Mouse (Mus musculus): ENCODE data around the gene Heatr6. TPM values are rescaled to one million over a fixed set of nuclear protein-coding genes. Genes with fewer than 3 reads are reported as not detected.

The Heatr6 gene
- polyA plus RNA-seq, 1 experiment from 2014 or later = 14.4 TPM

GRCm38 (mm10) chr11:83818591-83819127 lies 65.2 kb downstream of the Heatr6 start:
- no peak for DNase-seq (ENCODE audit: low spot score)
- H3K27me3 ChIP-seq (ENCODE audit: insufficient read depth, low read length) = no peaks in the 10 kb centered on the region
- ATAC-seq (replicated peaks; ENCODE audit: low FRiP score, low read depth) = no peak
- no peak overlapping the region for H3K4me3 ChIP-seq (replicated peaks; ENCODE audit: low read depth, low read length)
- TF ChIP-seq CTCF (IDR thresholded peaks at IDR 0.05; ENCODE audit: low read depth) = peak; percentile 47
- 0 out of 2 replicates have a peak overlapping the region, but pooled peaks have one; percentile 18 for H3K9ac ChIP-seq (ENCODE audit: low read depth, low read length)
- H3K9me3 ChIP-seq (replicated peaks; ENCODE audit: low read length) = no peaks in the 10 kb centered on the region
- peaks cover 13% of the 10 kb centered on the region; the same call in 1 of the 2 replicates for H3K4me1 ChIP-seq (replicated peaks; ENCODE audit: insufficient read depth, low read length)
- WGBS = 36% methylated on average over 9 of the region's 9 CpGs
- H3K4me2 ChIP-seq (ENCODE audit: low read length) = no peak overlapping the region
- H3K27ac ChIP-seq = peak overlapping the region; percentile 95
- H3K36me3 ChIP-seq (ENCODE audit: insufficient read depth, low read length) = no peaks in the 10 kb centered on the region

GRCm38 (mm10) chr11:83819806-83820483 lies 66.4 kb downstream of the Heatr6 start:
- H3K9ac ChIP-seq (ENCODE audit: low read depth, low read length) = no peak overlapping the region
- peak overlapping the region; percentile 95 for H3K27ac ChIP-seq
- peak; percentile 53 for DNase-seq (ENCODE audit: low spot score)
- WGBS = 45% methylated on average over 10 of the region's 10 CpGs
- no peak for TF ChIP-seq CTCF (IDR thresholded peaks at IDR 0.05; ENCODE audit: low read depth)
- no peaks in the 10 kb centered on the region for H3K9me3 ChIP-seq (replicated peaks; ENCODE audit: low read length)
- H3K36me3 ChIP-seq (ENCODE audit: insufficient read depth, low read length) = no peaks in the 10 kb centered on the region
- no peaks in the 10 kb centered on the region for H3K27me3 ChIP-seq (ENCODE audit: insufficient read depth, low read length)
- H3K4me1 ChIP-seq (replicated peaks; ENCODE audit: insufficient read depth, low read length) = peaks cover 13% of the 10 kb centered on the region; the same call in 1 of the 2 replicates
- peak; percentile 90 for ATAC-seq (replicated peaks; ENCODE audit: low FRiP score, low read depth)
- no peak overlapping the region for H3K4me3 ChIP-seq (replicated peaks; ENCODE audit: low read depth, low read length)
- no peak overlapping the region for H3K4me2 ChIP-seq (ENCODE audit: low read length)

DNA sequence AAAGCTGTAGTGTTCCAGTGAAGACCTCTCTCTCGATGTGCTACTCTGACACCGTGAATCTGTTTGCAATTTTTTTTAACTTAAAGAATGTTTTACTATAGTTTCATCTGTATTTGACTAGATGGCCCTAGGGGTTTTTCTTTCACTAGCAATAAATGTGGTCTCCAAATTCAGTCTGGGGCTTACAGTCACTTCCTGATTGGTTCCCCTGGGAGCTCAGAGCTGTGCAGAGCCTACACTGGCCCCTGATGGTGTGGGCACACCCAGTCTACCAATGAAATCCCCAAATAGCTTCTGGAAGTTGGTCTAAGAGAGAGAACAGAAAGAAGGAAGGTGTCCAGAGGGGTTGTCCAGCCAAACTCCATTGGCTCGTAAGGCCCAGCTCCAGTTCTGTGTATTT lies 72.6 kb downstream of the Heatr6 start:
- Histone ChIP-seq H3K9ac (ENCODE audit: low read depth, low read length) (no peak overlapping the region), H3K4me1 (replicated peaks; ENCODE audit: insufficient read depth, low read length) (no peaks in the 10 kb centered on the region), H3K36me3 (ENCODE audit: insufficient read depth, low read length) (no peaks in the 10 kb centered on the region), H3K4me2 (ENCODE audit: low read length) (no peak overlapping the region), H3K27me3 (ENCODE audit: insufficient read depth, low read length) (no peaks in the 10 kb centered on the region), H3K4me3 (replicated peaks; ENCODE audit: low read depth, low read length) (no peak overlapping the region), H3K9me3 (replicated peaks; ENCODE audit: low read length) (no peaks in the 10 kb centered on the region), H3K27ac (no peak overlapping the region)
- ATAC-seq (replicated peaks; ENCODE audit: low FRiP score, low read depth) = no peak
- DNase-seq (ENCODE audit: low spot score) = no peak
- TF ChIP-seq CTCF (IDR thresholded peaks at IDR 0.05; ENCODE audit: low read depth) = no peak
- 88% methylated on average over 3 of the region's 3 CpGs for WGBS

- 87% methylated on average over 8 of the region's 8 CpGs for WGBS
Observed at GRCm38 (mm10) chr11:83828553-83829142, 75.2 kb downstream of the Heatr6 start.

DNA sequence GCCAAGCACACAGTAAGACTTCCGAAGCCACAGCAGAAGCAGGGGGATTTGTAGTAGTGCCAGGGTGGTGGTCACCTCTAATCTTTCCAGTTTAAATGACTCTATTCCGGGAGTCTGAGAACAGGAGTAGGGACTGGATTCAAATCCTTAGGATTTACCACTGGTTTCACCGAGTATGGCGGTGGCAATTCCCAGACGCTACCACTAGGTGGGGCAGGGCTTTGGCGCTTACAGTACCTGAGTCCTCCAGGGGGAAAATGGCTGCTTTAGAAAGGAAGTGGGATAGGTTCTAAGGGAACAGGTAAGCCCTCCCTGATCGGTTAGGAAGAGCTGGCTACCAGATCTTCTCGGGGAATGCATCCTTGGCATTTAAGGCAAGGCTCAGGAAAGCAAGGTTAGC lies 78.9 kb downstream of the Heatr6 start:
- H3K27me3 ChIP-seq (ENCODE audit: insufficient read depth, low read length) = no peaks in the 10 kb centered on the region
- H3K4me3 ChIP-seq (replicated peaks; ENCODE audit: low read depth, low read length) = no peak overlapping the region
- no peak overlapping the region for H3K27ac ChIP-seq
- ATAC-seq (replicated peaks; ENCODE audit: low FRiP score, low read depth) (no peak), DNase-seq (ENCODE audit: low spot score) (no peak)
- no peak overlapping the region for H3K4me2 ChIP-seq (ENCODE audit: low read length)
- H3K36me3 ChIP-seq (ENCODE audit: insufficient read depth, low read length) = no peaks in the 10 kb centered on the region
- peak; percentile 71 for TF ChIP-seq CTCF (IDR thresholded peaks at IDR 0.05; ENCODE audit: low read depth)
- H3K9ac ChIP-seq (ENCODE audit: low read depth, low read length) = no peak overlapping the region
- 47% methylated on average over 8 of the region's 8 CpGs for WGBS
- H3K9me3 ChIP-seq (replicated peaks; ENCODE audit: low read length) = no peaks in the 10 kb centered on the region
- H3K4me1 ChIP-seq (replicated peaks; ENCODE audit: insufficient read depth, low read length) = no peaks in the 10 kb centered on the region

More at GRCm38 (mm10) chr11:83828553-83829142, 75.2 kb downstream of the Heatr6 start:
- no peaks in the 10 kb centered on the region for H3K4me1 ChIP-seq (replicated peaks; ENCODE audit: insufficient read depth, low read length)
- no peaks in the 10 kb centered on the region for H3K9me3 ChIP-seq (replicated peaks; ENCODE audit: low read length)
- no peak overlapping the region for H3K27ac ChIP-seq
- H3K9ac ChIP-seq (ENCODE audit: low read depth, low read length) = no peak overlapping the region
- no peak overlapping the region for H3K4me2 ChIP-seq (ENCODE audit: low read length)
- no peaks in the 10 kb centered on the region for H3K27me3 ChIP-seq (ENCODE audit: insufficient read depth, low read length)
- ATAC-seq (replicated peaks; ENCODE audit: low FRiP score, low read depth) = no peak
- no peak for DNase-seq (ENCODE audit: low spot score)
- TF ChIP-seq CTCF (IDR thresholded peaks at IDR 0.05; ENCODE audit: low read depth) = no peak
- no peak overlapping the region for H3K4me3 ChIP-seq (replicated peaks; ENCODE audit: low read depth, low read length)
- no peaks in the 10 kb centered on the region for H3K36me3 ChIP-seq (ENCODE audit: insufficient read depth, low read length)

Other genes starting within 250 kb of the Heatr6 start
- gene Heatr9, start 231.5 kb upstream of the Heatr6 start, polyA plus RNA-seq (2015; fragmentation: Nextera tagmentation; extraction: Ambion mirVana) = not detected in 2 replicates
- 0.47 and 0.79 TPM in 2 replicates for gene Ccl5, start 223.2 kb upstream of the Heatr6 start, polyA plus RNA-seq (2015; fragmentation: Nextera tagmentation; extraction: Ambion mirVana)
- 3.6 and 4.1 TPM in 2 replicates for gene Ccl9, start 175.1 kb upstream of the Heatr6 start, polyA plus RNA-seq (2015; fragmentation: Nextera tagmentation; extraction: Ambion mirVana)
- 9.5 and 12.0 TPM in 2 replicates for gene Ccl6, start 160.6 kb upstream of the Heatr6 start, polyA plus RNA-seq (2015; fragmentation: Nextera tagmentation; extraction: Ambion mirVana)
- not detected in 2 replicates for gene Rpl9-ps1, start 108.1 kb upstream of the Heatr6 start, polyA plus RNA-seq (2015; fragmentation: Nextera tagmentation; extraction: Ambion mirVana)
- gene Ccl3, start 104.3 kb upstream of the Heatr6 start, polyA plus RNA-seq (2015; fragmentation: Nextera tagmentation; extraction: Ambion mirVana) = 0.55 and 1.3 TPM in 2 replicates
- gene Ccl4, start 91.1 kb upstream of the Heatr6 start, polyA plus RNA-seq (2015; fragmentation: Nextera tagmentation; extraction: Ambion mirVana) = 0.94 and 1.7 TPM in 2 replicates
- 3.5 and 6.6 TPM in 2 replicates for gene Wfdc17, start 49.7 kb upstream of the Heatr6 start, polyA plus RNA-seq (2015; fragmentation: Nextera tagmentation; extraction: Ambion mirVana)
- 0.33 TPM in 1 of 2 replicates, not detected in the other for gene Wfdc18, start 44.7 kb upstream of the Heatr6 start, polyA plus RNA-seq (2015; fragmentation: Nextera tagmentation; extraction: Ambion mirVana)
- gene Wfdc21, start 6.8 kb upstream of the Heatr6 start, polyA plus RNA-seq (2015; fragmentation: Nextera tagmentation; extraction: Ambion mirVana) = 1.5 and 1.7 TPM in 2 replicates
- 88.8 and 92.6 TPM in 2 replicates for gene Hnf1b, start 96.4 kb downstream of the Heatr6 start, polyA plus RNA-seq (2015; fragmentation: Nextera tagmentation; extraction: Ambion mirVana)
- 32.5 and 34.8 TPM in 2 replicates for gene Ddx52, start 188.4 kb downstream of the Heatr6 start, polyA plus RNA-seq (2015; fragmentation: Nextera tagmentation; extraction: Ambion mirVana)
- 6.9 and 7.3 TPM in 2 replicates for gene Synrg, start 210.7 kb downstream of the Heatr6 start, polyA plus RNA-seq (2015; fragmentation: Nextera tagmentation; extraction: Ambion mirVana)

Measured in kidney, postnatal 0 days (tissue).